In the genomic region with DNA sequence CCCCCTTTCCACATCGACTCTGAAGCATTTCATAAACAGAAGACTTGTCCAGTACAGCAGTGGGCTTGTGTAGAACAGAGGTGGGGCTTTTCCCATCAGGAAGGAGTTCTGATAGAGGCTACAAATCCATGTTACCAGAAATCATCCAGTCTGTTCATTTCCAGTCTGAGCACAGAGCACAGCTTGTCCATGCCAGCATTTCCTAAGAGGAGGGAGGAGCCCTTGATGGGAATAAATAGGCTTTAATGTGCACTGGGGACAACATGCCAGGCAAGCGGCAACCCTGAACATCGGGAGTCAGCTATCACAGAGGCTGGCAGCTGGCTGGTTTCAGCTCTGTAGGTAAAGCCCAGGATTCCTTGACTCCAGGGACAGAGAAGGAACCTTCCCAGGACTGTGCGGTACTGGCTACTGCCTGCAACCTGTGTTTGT, we compare ENCODE assay signal across 11 mouse cellular contexts. TPM values are rescaled to one million over a fixed set of nuclear protein-coding genes. Genes with fewer than 3 reads are reported as not detected.
DNase-seq lines count a peak whose midpoint lies in the region; ATAC-seq and TF ChIP-seq lines count a peak whose summit lies in the region.
"Had no signal": no experiment of that assay in that cellular context is flagged by ENCODE, and none has a peak within 500 bp of the region (broad histone marks: within the 10 kb centered on the region; RNA-seq: fewer than 3 reads in every experiment).

Gene Serpina3n (plus strand): TSS at position 276 of the 432 bp plus-strand sequence.

- H3K27ac ChIP-seq in forebrain, embryonic 14.5 days (ENCODE audit: low read depth, low read length), result no peak within 1 kb of the TSS

- no peaks in the 10 kb centered on the region for H3K36me3 ChIP-seq in forebrain, embryonic 14.5 days (ENCODE audit: control insufficient read depth, insufficient read depth, low read length)

- POLR2A ChIA-PET in Patski (lab: Charles Lee), result no interaction called here

- intact Hi-C loops in left cerebral cortex, postnatal 10 days (cut with DNase I), result no loop called here

- WGBS in forebrain, embryonic 14.5 days, result 49% methylated on average over 4 of the region's 4 CpGs

- H3K4me1 ChIP-seq in forebrain, embryonic 14.5 days (ENCODE audit: control insufficient read depth, insufficient read depth, low read length), result no peaks in the 10 kb centered on the region

- H3K4me3 ChIP-seq in forebrain, embryonic 14.5 days (ENCODE audit: low read depth, low read length), result no peak within 1 kb of the TSS

- H3K9ac ChIP-seq in forebrain, embryonic 14.5 days (ENCODE audit: low read length), result no peak within 1 kb of the TSS

- no peaks in the 10 kb centered on the region for H3K27me3 ChIP-seq in Patski
- no peaks in the 10 kb centered on the region for H3K27me3 ChIP-seq in forebrain, embryonic 14.5 days (replicated peaks; ENCODE audit: control insufficient read depth, insufficient read depth, low read length)

- no peaks in the 10 kb centered on the region for H3K9me3 ChIP-seq in forebrain, embryonic 14.5 days (replicated peaks; ENCODE audit: control insufficient read depth, low read length)

- TF ChIP-seq CTCF in Patski (IDR thresholded peaks at IDR 0.05), result no peak

- ATAC-seq in Patski, result peak; percentile 39
- ATAC-seq in forebrain, embryonic 14.5 days, result no peak
- ATAC-seq: inflammation-experienced regulatory T-cells, adult 6 months; midbrain, embryonic 16.5 days had no signal

- CTCF ChIA-PET in Patski (lab: Charles Lee), result no interaction called here

- in situ Hi-C loops in Patski (cut with MboI; ENCODE audit: low pct_unique_long_range_greater_than_20kb), result no loop called here

- H3K4me2 ChIP-seq in forebrain, embryonic 14.5 days (ENCODE audit: low read length), result no peak within 1 kb of the TSS

- peak; percentile 22 for DNase-seq in adrenal gland, postnatal 14 days
- DNase-seq in adrenal gland, adult 18-20 months (ENCODE audit: low spot score in 2 of 2), result no peak
- DNase-seq in left cerebral cortex, adult 18-20 months (ENCODE audit: low spot score in 2 of 2), result peak in 1 of 2 experiments; percentile 12
- DNase-seq in left cerebral cortex, postnatal 10 days (ENCODE audit: extremely low spot score in 1 of 2, low spot score in 2 of 2), result no peak
- no peak for DNase-seq in Patski (ENCODE audit: low read depth, low spot score)
- DNase-seq in layer of hippocampus, adult 9-10 months (ENCODE audit: low spot score), result peak; percentile 52
- no peak for DNase-seq in yolk sac, embryonic 10.5 days (ENCODE audit: low spot score)
- no peak for DNase-seq in forebrain, embryonic 14.5 days (ENCODE audit: low spot score)
- DNase-seq: liver had no signal

RNA-seq across cellular contexts. Expression of gene Serpina3n, which starts in this region (rescaled TPM):
- total RNA-seq in adrenal gland, postnatal 14 days (2021), result 14.5 and 67.3 TPM in 2 replicates
- total RNA-seq in adrenal gland, adult 18-20 months (2021), result 10 to 100 TPM in 1 of 2 experiments, 1 to 10 TPM in 1; 6.0 to 33.8 TPM
- total RNA-seq in left cerebral cortex, adult 18-20 months (2021), result 10 to 100 TPM; 13.4 to 20.2 TPM
- total RNA-seq in left cerebral cortex, postnatal 10 days (2021), result 1 to 10 TPM; 4.2 to 6.9 TPM
- 8.9 TPM for polyA plus RNA-seq in Patski (2021)
- 0.10 TPM in 1 of 2 replicates, not detected in the other for polyA plus RNA-seq in forebrain, embryonic 14.5 days (2014; fragmentation: Nextera tagmentation; extraction: Ambion mirVana)
- polyA plus RNA-seq: inflammation-experienced regulatory T-cells, adult 6 months had no signal

Comparison
In these comparisons a context has a peak if more than half of its experiments do, and no peak if none do; other contexts are left out.
1. DNase-seq: peak in adrenal gland, postnatal 14 days (single experiment) and layer of hippocampus, adult 9-10 months (single experiment); none in adrenal gland, adult 18-20 months (0 of 2), left cerebral cortex, postnatal 10 days (0 of 2), Patski (single experiment), yolk sac, embryonic 10.5 days (single experiment) and forebrain, embryonic 14.5 days (single experiment).